Mouse (Mus musculus) heart, adult 2 months (tissue): ENCODE data around the gene Gpr161.
A peak's percentile ranks its signal among the peaks of the same experiment; 100 is the strongest.

Experiments
- CTCF ChIP-seq: fragments of 200-600 bp; IDR thresholded peaks from 2 replicates; pipeline ENCODE4 v1.8.1; 2022; ENCODE audit warnings: antibody characterized with exemption, mild to moderate bottlenecking, moderate library complexity
- EP300 ChIP-seq: fragments of 200-500 bp; IDR thresholded peaks from 2 replicates; pipeline ENCODE4 v1.6.1; 2011; ENCODE audit warnings: low read depth, low read length, control low read depth; ENCODE audit not compliant: insufficient read depth
- POLR2A ChIP-seq: fragments of 200-500 bp; IDR thresholded peaks from 2 replicates; pipeline ENCODE4 v1.6.1; 2011; ENCODE audit warnings: mild to moderate bottlenecking, low read depth, low read length, control low read depth; ENCODE audit not compliant: insufficient read depth

- TF ChIP-seq POLR2A (no peak), EP300 (no peak), CTCF (peak; percentile 44)
Measured at GRCm38 (mm10) chr1:165289831-165290230, 5.8 kb upstream of the Gpr161 start.
